Mouse (Mus musculus) embryonic facial prominence, embryonic 11.5 days (tissue): ENCODE results near the gene Nrp2. TPM values are rescaled to one million over a fixed set of nuclear protein-coding genes. Genes with fewer than 3 reads are reported as not detected.

Experiments
- ATAC-seq: fragments of 200-750 bp; cut with Nextera tagmentation; replicated peaks from 2 replicates; pipeline ENCODE4 v1.8.0; 2017; ENCODE audit warnings: low read depth; ENCODE audit not compliant: insufficient number of reproducible peaks, low FRiP score, low TSS enrichment
- DNase-seq: peaks from one replicate; pipeline ENCODE4 v3.0.0-alpha.2; 2015; ENCODE audit warnings: low spot score
- H3K27ac ChIP-seq: fragments of 300-500 bp; sonication (generic); replicated peaks from 2 replicates; pipeline ENCODE4 v1.5.1; 2014; ENCODE audit warnings: mild to moderate bottlenecking, low read depth, low read length, control low read depth
- H3K27me3 ChIP-seq: fragments of 300-500 bp; sonication (generic); 2 replicates; pipeline ENCODE4 v1.6.1; 2014; ENCODE audit warnings: mild to moderate bottlenecking, low read length, moderate library complexity, mixed read lengths; ENCODE audit not compliant: control insufficient read depth, insufficient read depth
- H3K36me3 ChIP-seq: fragments of 300-500 bp; sonication (generic); replicated peaks from 2 replicates; pipeline ENCODE4 v1.6.1; 2014; ENCODE audit warnings: low read depth, mild to moderate bottlenecking, low read length, moderate library complexity, mixed read lengths; ENCODE audit not compliant: control insufficient read depth, insufficient read depth
- H3K4me1 ChIP-seq: fragments of 300-500 bp; sonication (generic); 2 replicates; pipeline ENCODE4 v1.6.1; 2014; ENCODE audit warnings: low read length, mixed read lengths; ENCODE audit not compliant: control insufficient read depth, insufficient read depth
- H3K4me2 ChIP-seq: fragments of 300-500 bp; sonication (generic); 2 replicates; pipeline ENCODE4 v1.6.1; 2014; ENCODE audit warnings: low read depth, mild to moderate bottlenecking, control low read depth, low read length, moderate library complexity
- H3K4me3 ChIP-seq: fragments of 300-500 bp; sonication (generic); 2 replicates; pipeline ENCODE4 v1.5.1; 2014; ENCODE audit warnings: low read depth, low read length, control low read depth
- H3K9ac ChIP-seq: fragments of 300-500 bp; sonication (generic); replicated peaks from 2 replicates; pipeline ENCODE4 v1.6.1; 2014; ENCODE audit warnings: mild to moderate bottlenecking, control low read depth, low read length
- H3K9me3 ChIP-seq: fragments of 300-500 bp; sonication (generic); replicated peaks from 2 replicates; pipeline ENCODE4 v1.6.1; 2016; ENCODE audit warnings: mild to moderate bottlenecking, low read length, inconsistent platforms, mixed read lengths; ENCODE audit not compliant: control insufficient read depth
- WGBS: fragments of 180-500 bp; shearing (Covaris S2); extraction: QIAGEN DNeasy Blood & Tissue Kit; methylation state at CpG from one replicate; pipeline ENCODE4 v1.1.7; 2014; 5-methylcytosine and 5-hydroxymethylcytosine counted together
- polyA plus RNA-seq: library from polyadenylated mRNA; unstranded; fragments of >200 nt; fragmentation: Nextera tagmentation; extraction: Ambion mirVana; gene quantifications from 2 replicates; pipeline ENCODE4 v1.2.1, GENCODE M21; 2014

The Nrp2 gene
- polyA plus RNA-seq, 1 experiment from 2014 or later = 20.2 TPM

- under 1% methylated on average over 35 of the region's 35 CpGs for WGBS
- Histone ChIP-seq H3K4me3 (peak overlapping the region; percentile 65), H3K4me1 (no peaks in the 10 kb centered on the region; the same call in 1 of the 2 replicates)
Measured at GRCm38 (mm10) chr1:62707101-62707912, 4.2 kb downstream of the Nrp2 start.

GRCm38 (mm10) chr1:62707913-62708860 lies 5.1 kb downstream of the Nrp2 start:
- Histone ChIP-seq H3K27ac (no peak overlapping the region), H3K4me1 (no peaks in the 10 kb centered on the region; the same call in 1 of the 2 replicates), H3K4me3 (peak overlapping the region; percentile 65; the same call in 1 of the 2 replicates)

More at GRCm38 (mm10) chr1:62707101-62707912, 4.2 kb downstream of the Nrp2 start:
- Histone ChIP-seq H3K27me3 (peaks cover 2% of the 10 kb centered on the region; the same call in 1 of the 2 replicates), H3K27ac (no peak overlapping the region), H3K4me2 (peak overlapping the region; percentile 82), H3K36me3 (no peaks in the 10 kb centered on the region), H3K9ac (peak overlapping the region; percentile 79), H3K9me3 (no peaks in the 10 kb centered on the region)
- peak; percentile 82 for DNase-seq
- ATAC-seq = no peak

GRCm38 (mm10) chr1:62709770-62710335 lies 6.8 kb downstream of the Nrp2 start:
- peaks cover 2% of the 10 kb centered on the region; the same call in 1 of the 2 replicates for H3K27me3 ChIP-seq
- no peaks in the 10 kb centered on the region for H3K9me3 ChIP-seq
- ATAC-seq (no peak), DNase-seq (no peak)
- H3K27ac ChIP-seq = no peak overlapping the region
- H3K4me1 ChIP-seq = no peaks in the 10 kb centered on the region; the same call in 1 of the 2 replicates
- no peak overlapping the region for H3K4me3 ChIP-seq
- no peaks in the 10 kb centered on the region for H3K36me3 ChIP-seq
- no peak overlapping the region for H3K4me2 ChIP-seq
- no peak overlapping the region for H3K9ac ChIP-seq
- 31% methylated on average over 5 of the region's 5 CpGs for WGBS

More at GRCm38 (mm10) chr1:62707913-62708860, 5.1 kb downstream of the Nrp2 start:
- Histone ChIP-seq H3K9me3 (no peaks in the 10 kb centered on the region), H3K36me3 (no peaks in the 10 kb centered on the region), H3K9ac (peak overlapping the region; percentile 18), H3K27me3 (peaks cover 2% of the 10 kb centered on the region; the same call in 1 of the 2 replicates), H3K4me2 (peak overlapping the region; percentile 82)
- WGBS = 19% methylated on average over 17 of the region's 17 CpGs
- DNase-seq (no peak), ATAC-seq (no peak)

- peaks cover 3% of the 10 kb centered on the region for H3K4me1 ChIP-seq
Measured at GRCm38 (mm10) chr1:62713021-62713676, 10.1 kb downstream of the Nrp2 start.

GRCm38 (mm10) chr1:62715004-62715403 lies 11.9 kb downstream of the Nrp2 start:
- 86% methylated on average over 1 of the region's 1 CpGs for WGBS
- no peak for ATAC-seq

More at GRCm38 (mm10) chr1:62713021-62713676, 10.1 kb downstream of the Nrp2 start:
- no peak overlapping the region for H3K4me3 ChIP-seq
- no peaks in the 10 kb centered on the region for H3K36me3 ChIP-seq
- peaks cover 2% of the 10 kb centered on the region; the same call in 1 of the 2 replicates for H3K27me3 ChIP-seq
- DNase-seq = no peak
- H3K4me2 ChIP-seq = no peak overlapping the region
- H3K9me3 ChIP-seq = no peaks in the 10 kb centered on the region
- WGBS = 84% methylated on average over 17 of the region's 17 CpGs
- ATAC-seq = no peak
- no peak overlapping the region for H3K9ac ChIP-seq
- H3K27ac ChIP-seq = no peak overlapping the region

GRCm38 (mm10) chr1:62715692-62716091 lies 12.6 kb downstream of the Nrp2 start:
- Histone ChIP-seq H3K27me3 (no peaks in the 10 kb centered on the region), H3K27ac (no peak overlapping the region), H3K36me3 (no peaks in the 10 kb centered on the region), H3K9me3 (no peaks in the 10 kb centered on the region), H3K9ac (no peak overlapping the region), H3K4me1 (peaks cover 4% of the 10 kb centered on the region), H3K4me2 (no peak overlapping the region), H3K4me3 (no peak overlapping the region)
- DNase-seq (no peak), ATAC-seq (no peak)
- 23% methylated on average over 4 of the region's 4 CpGs for WGBS

More at GRCm38 (mm10) chr1:62715004-62715403, 11.9 kb downstream of the Nrp2 start:
- Histone ChIP-seq H3K27ac (no peak overlapping the region), H3K27me3 (no peaks in the 10 kb centered on the region), H3K9me3 (no peaks in the 10 kb centered on the region), H3K4me1 (peaks cover 3% of the 10 kb centered on the region), H3K9ac (no peak overlapping the region), H3K4me2 (no peak overlapping the region), H3K4me3 (no peak overlapping the region), H3K36me3 (no peaks in the 10 kb centered on the region)
- DNase-seq = no peak

- no peak overlapping the region for H3K4me3 ChIP-seq
- H3K4me2 ChIP-seq = no peak overlapping the region
- no peaks in the 10 kb centered on the region for H3K36me3 ChIP-seq
- no peaks in the 10 kb centered on the region for H3K9me3 ChIP-seq
- ATAC-seq (0 out of 2 replicates have a peak, but pooled peaks have one; percentile 18), DNase-seq (no peak)
- no peak overlapping the region for H3K27ac ChIP-seq
- H3K27me3 ChIP-seq = no peaks in the 10 kb centered on the region
- no peak overlapping the region for H3K9ac ChIP-seq
- H3K4me1 ChIP-seq = peaks cover 7% of the 10 kb centered on the region
- 21% methylated on average over 10 of the region's 10 CpGs for WGBS
Measured at GRCm38 (mm10) chr1:62716836-62717478, 13.9 kb downstream of the Nrp2 start.
